Mouse (Mus musculus) heart, embryonic 10.5 days (tissue): ENCODE measurements at regions not wholly inside any gene's neighbourhood (a gene's known extent, or its start where the extent isn't known, plus 50 kb on each side); places are given as distances from the start of the nearest gene placed in this dataset.

Source experiments
- DNase-seq: peaks from one replicate; pipeline ENCODE4 v3.0.0-alpha.2; 2017; ENCODE audit warnings: low spot score
- H3K27ac ChIP-seq: fragments of 300-500 bp; sonication (generic); 2 replicates; pipeline ENCODE4 v1.5.1; 2016; ENCODE audit warnings: mild to moderate bottlenecking
- H3K27me3 ChIP-seq: fragments of 300-500 bp; sonication (generic); 2 replicates; pipeline ENCODE4 v1.6.1; 2016; ENCODE audit warnings: mild to moderate bottlenecking; ENCODE audit not compliant: poor library complexity, insufficient read depth, severe bottlenecking
- H3K36me3 ChIP-seq: fragments of 300-500 bp; sonication (generic); 2 replicates; pipeline ENCODE4 v1.6.1; 2016; ENCODE audit warnings: mild to moderate bottlenecking, moderate library complexity
- H3K4me1 ChIP-seq: fragments of 300-500 bp; sonication (generic); 2 replicates; pipeline ENCODE4 v1.6.1; 2016; ENCODE audit warnings: mild to moderate bottlenecking
- H3K4me3 ChIP-seq: fragments of 300-500 bp; sonication (generic); 2 replicates; pipeline ENCODE4 v1.5.1; 2016; ENCODE audit warnings: mild to moderate bottlenecking, moderate library complexity
- H3K9me3 ChIP-seq: fragments of 300-500 bp; sonication (generic); 2 replicates; pipeline ENCODE4 v1.6.1; 2016; ENCODE audit warnings: mild to moderate bottlenecking, moderate library complexity
- WGBS: fragments of 180-500 bp; shearing (Covaris S2); methylation state at CpG from one replicate; pipeline ENCODE4 v1.1.7; 2016; 5-methylcytosine and 5-hydroxymethylcytosine counted together

DNA sequence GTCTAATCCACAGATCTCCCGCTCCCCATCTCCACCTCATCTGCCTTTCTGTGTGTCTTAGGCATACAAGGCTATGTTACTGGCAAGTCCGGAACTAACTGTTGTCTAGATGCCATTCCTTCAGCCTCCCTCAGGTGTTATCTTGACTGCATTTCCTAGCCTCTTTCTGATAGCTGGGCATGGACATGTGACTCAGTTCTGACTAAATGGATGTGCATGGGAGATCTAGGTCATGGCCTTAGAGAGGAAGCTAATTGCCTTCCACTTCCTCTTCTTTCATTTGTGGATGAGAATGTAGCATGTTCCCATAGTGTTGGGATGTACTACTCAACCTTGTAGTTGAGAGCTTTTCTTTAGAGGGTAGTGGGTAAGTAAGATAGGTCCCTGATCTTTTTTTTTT, 75.9 kb upstream of the Arhgap32 start:
- 60% methylated on average over 2 of the region's 2 CpGs for WGBS
- Histone ChIP-seq H3K4me1 (peaks cover 38% of the 10 kb centered on the region), H3K36me3 (no peaks in the 10 kb centered on the region), H3K27ac (no peak overlapping the region), H3K27me3 (no peaks in the 10 kb centered on the region), H3K4me3 (no peak overlapping the region), H3K9me3 (no peaks in the 10 kb centered on the region)
- DNase-seq: no peak

DNA sequence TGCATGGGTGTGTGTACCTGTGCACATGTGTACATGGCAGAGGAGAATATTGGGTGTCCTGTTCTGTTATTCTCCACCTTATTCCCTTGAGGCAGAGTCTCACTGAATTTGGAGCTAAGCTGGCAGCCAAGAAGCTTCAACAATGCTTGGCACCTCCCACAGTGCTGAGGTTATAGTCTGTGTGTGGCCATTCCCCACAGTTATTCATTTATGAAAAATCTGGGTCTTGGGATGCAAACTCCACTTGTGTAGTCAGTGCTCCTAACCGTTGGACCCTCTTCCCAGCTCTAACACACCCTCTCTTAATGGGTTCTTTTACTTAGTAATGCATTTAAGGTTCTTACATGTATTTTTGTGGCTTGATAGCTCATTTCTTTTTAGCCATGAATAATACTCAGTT, 72.6 kb upstream of the Arhgap32 start:
- H3K4me3 ChIP-seq: no peak overlapping the region
- no peaks in the 10 kb centered on the region for H3K27me3 ChIP-seq
- no peaks in the 10 kb centered on the region for H3K36me3 ChIP-seq
- H3K9me3 ChIP-seq: no peaks in the 10 kb centered on the region
- peaks cover 31% of the 10 kb centered on the region for H3K4me1 ChIP-seq
- no peak overlapping the region for H3K27ac ChIP-seq
- WGBS: 90% methylated on average over 1 of the region's 1 CpGs
- no peak for DNase-seq

- H3K27ac ChIP-seq: no peak overlapping the region
- no peak for DNase-seq
- H3K4me3 ChIP-seq: no peak overlapping the region
- WGBS: 85% methylated on average over 3 of the region's 3 CpGs
- H3K9me3 ChIP-seq: no peaks in the 10 kb centered on the region
- H3K4me1 ChIP-seq: peaks cover 32% of the 10 kb centered on the region
- no peaks in the 10 kb centered on the region for H3K36me3 ChIP-seq
- no peaks in the 10 kb centered on the region for H3K27me3 ChIP-seq
Observed at GRCm38 (mm10) chr9:32046791-32047190, 69.1 kb upstream of the Arhgap32 start.

DNA sequence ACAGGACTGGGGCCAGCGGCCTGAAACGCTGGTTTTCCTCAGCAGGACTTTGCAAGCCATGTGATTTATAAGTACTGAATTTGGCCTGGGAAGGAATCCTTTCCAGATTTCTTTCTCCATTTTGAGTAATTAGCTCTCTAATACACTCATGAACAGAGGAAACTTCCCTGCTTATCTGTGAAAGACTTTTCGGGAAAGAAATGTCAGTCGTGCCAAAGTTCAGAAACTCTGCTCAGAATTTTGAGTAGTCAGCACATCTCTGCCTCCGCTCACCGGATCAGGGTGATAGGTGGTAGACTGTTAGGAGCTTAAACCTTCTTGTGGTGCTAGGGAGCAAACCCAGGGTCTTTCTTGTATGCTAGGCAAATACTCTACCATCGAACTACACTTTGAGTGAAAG, 67.0 kb upstream of the Arhgap32 start:
- Histone ChIP-seq H3K27ac (no peak overlapping the region), H3K36me3 (no peaks in the 10 kb centered on the region), H3K9me3 (no peaks in the 10 kb centered on the region), H3K4me1 (peaks cover 28% of the 10 kb centered on the region), H3K4me3 (no peak overlapping the region), H3K27me3 (no peaks in the 10 kb centered on the region)
- DNase-seq: no peak
- WGBS: 75% methylated on average over 7 of the region's 7 CpGs

DNA sequence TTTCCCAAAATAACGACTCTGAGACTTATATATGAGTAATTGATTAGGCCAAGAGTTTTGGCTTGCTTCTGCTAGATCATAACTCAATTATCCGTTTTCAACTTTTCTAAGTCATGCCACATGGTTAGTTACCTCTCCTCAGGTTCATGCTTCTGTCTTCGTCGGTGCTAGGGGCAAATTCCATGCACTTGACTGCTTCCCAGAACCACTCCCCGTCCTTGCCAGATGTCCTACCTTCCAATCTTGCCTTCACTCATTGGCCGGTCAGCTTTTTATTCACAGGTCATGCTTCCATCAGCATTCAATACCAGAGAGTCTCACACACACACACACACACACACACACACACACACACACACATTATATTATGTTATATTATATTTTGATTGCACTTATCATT, 66.4 kb upstream of the Arhgap32 start:
- Histone ChIP-seq H3K4me3 (no peak overlapping the region), H3K9me3 (no peaks in the 10 kb centered on the region), H3K27me3 (no peaks in the 10 kb centered on the region), H3K27ac (no peak overlapping the region), H3K4me1 (peaks cover 28% of the 10 kb centered on the region), H3K36me3 (no peaks in the 10 kb centered on the region)
- 74% methylated on average over 6 of the region's 6 CpGs for WGBS
- no peak for DNase-seq

GRCm38 (mm10) chr9:32053886-32054615, 61.9 kb upstream of the Arhgap32 start:
- H3K36me3 ChIP-seq: no peaks in the 10 kb centered on the region
- WGBS: 70% methylated on average over 4 of the region's 4 CpGs
- H3K4me1 ChIP-seq: peaks cover 13% of the 10 kb centered on the region
- no peaks in the 10 kb centered on the region for H3K27me3 ChIP-seq
- H3K9me3 ChIP-seq: no peaks in the 10 kb centered on the region
- H3K27ac ChIP-seq: no peak overlapping the region
- no peak for DNase-seq
- H3K4me3 ChIP-seq: no peak overlapping the region

GRCm38 (mm10) chr9:32057427-32058115, 58.4 kb upstream of the Arhgap32 start:
- DNase-seq: no peak
- no peaks in the 10 kb centered on the region for H3K4me1 ChIP-seq
- H3K4me3 ChIP-seq: no peak overlapping the region
- no peaks in the 10 kb centered on the region for H3K9me3 ChIP-seq
- 83% methylated on average over 4 of the region's 4 CpGs for WGBS
- no peaks in the 10 kb centered on the region for H3K27me3 ChIP-seq
- no peaks in the 10 kb centered on the region for H3K36me3 ChIP-seq
- H3K27ac ChIP-seq: no peak overlapping the region

DNA sequence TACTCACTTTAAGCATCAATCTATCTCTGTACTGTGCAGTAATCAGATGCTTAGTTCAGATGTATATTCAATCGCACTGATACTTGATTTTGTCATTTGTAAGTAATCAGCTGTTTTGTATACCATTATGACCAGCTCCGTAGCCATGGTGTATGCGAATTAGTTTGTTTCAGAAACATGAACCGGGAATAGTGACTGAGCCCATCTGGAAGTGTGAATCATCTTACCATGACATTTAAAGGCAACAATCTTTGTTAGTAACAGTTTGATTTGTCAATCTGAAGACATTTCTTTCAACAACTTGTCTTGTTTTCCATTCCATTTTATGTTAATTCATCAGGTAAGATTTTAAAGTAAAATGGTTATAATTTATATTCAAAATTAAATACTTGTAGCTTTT, 53.2 kb upstream of the Arhgap32 start:
- Histone ChIP-seq H3K36me3 (no peaks in the 10 kb centered on the region), H3K4me1 (no peaks in the 10 kb centered on the region), H3K27ac (no peak overlapping the region), H3K9me3 (no peaks in the 10 kb centered on the region), H3K4me3 (no peak overlapping the region), H3K27me3 (no peaks in the 10 kb centered on the region)
- no peak for DNase-seq
- 94% methylated on average over 4 of the region's 4 CpGs for WGBS

DNA sequence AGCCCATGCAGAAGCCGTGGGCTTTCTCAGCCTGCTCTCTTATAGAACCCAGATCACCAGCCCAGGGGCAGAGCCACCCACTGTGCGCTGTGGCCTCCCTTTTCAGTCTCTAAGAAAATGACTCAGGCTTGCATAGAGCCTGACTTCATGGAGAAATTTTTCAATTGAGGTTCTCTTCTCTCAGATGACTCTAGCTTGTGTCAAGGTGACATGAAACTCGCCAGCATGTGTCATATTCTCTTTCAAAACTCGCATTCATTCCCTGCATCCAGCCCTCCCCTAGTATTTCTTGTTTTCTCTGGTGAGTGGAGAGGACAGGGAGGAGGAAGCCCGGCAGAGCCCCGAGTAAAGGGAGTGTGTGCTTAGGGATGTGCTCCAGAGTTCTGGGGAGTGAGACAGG, 52.4 kb upstream of the Arhgap32 start:
- 60% methylated on average over 6 of the region's 6 CpGs for WGBS
- no peaks in the 10 kb centered on the region for H3K9me3 ChIP-seq
- 0 out of 2 replicates have a peak, but pooled peaks cover 4% of the 10 kb centered on the region for H3K4me1 ChIP-seq
- H3K4me3 ChIP-seq: no peak overlapping the region
- no peaks in the 10 kb centered on the region for H3K36me3 ChIP-seq
- DNase-seq: no peak
- no peaks in the 10 kb centered on the region for H3K27me3 ChIP-seq
- H3K27ac ChIP-seq: no peak overlapping the region

- H3K4me1 ChIP-seq: 0 out of 2 replicates have a peak, but pooled peaks cover 4% of the 10 kb centered on the region
- DNase-seq: no peak
- WGBS: 81% methylated on average over 4 of the region's 4 CpGs
Observed at GRCm38 (mm10) chr9:32064007-32064550, 51.9 kb upstream of the Arhgap32 start.

More at GRCm38 (mm10) chr9:32064007-32064550, 51.9 kb upstream of the Arhgap32 start:
- Histone ChIP-seq H3K27me3 (no peaks in the 10 kb centered on the region), H3K27ac (no peak overlapping the region), H3K9me3 (no peaks in the 10 kb centered on the region), H3K36me3 (no peaks in the 10 kb centered on the region), H3K4me3 (no peak overlapping the region)
